Mouse (Mus musculus) erythroid progenitor cell, adult 5-6 weeks (primary cell): ENCODE measurements around the gene Capza3. TPM values are rescaled to one million over a fixed set of nuclear protein-coding genes. Genes with fewer than 3 reads are reported as not detected.

Source experiments
- ATAC-seq: replicated peaks from 2 replicates; pipeline ENCODE4 v1.8.0; 2016; ENCODE audit warnings: moderate number of reproducible peaks, mild to moderate bottlenecking, moderate TSS enrichment, inconsistent platforms; ENCODE audit not compliant: poor library complexity, low FRiP score, severe bottlenecking
- total RNA-seq, 2 experiments: library from RNA; stranded (forward) in 1 of 2; stranded (reverse) in 1 of 2; fragments of 150-400 nt in 1 of 2; fragments of 186-747, 209-891 nt in 1 of 2; gene quantifications; 2 replicates each; pipeline versions ENCODE4 v1.2.3 to v1.2.4; 2015 to 2017; ENCODE audit warnings: low replicate concordance in 2 of 2

Gene Capza3
- total RNA-seq (2015; ENCODE audit: low replicate concordance): not detected in 2 replicates
- total RNA-seq (2017; ENCODE audit: low replicate concordance): not detected in 2 replicates

GRCm38 (mm10) chr6:140040952-140041351, at the start of gene Capza3:
Gene Capza3 (plus strand): TSS chr6:140041252.
- no peak for ATAC-seq

- no peak for ATAC-seq
Observed at GRCm38 (mm10) chr6:140005181-140005580, 35.9 kb upstream of the Capza3 start.

GRCm38 (mm10) chr6:140024404-140024803, 16.6 kb upstream of the Capza3 start:
- no peak for ATAC-seq

- no peak for ATAC-seq
Observed at GRCm38 (mm10) chr6:140041357-140041756, 305 bp downstream of the Capza3 start, which contains the start of gene Plcz1. Gene Plcz1 (minus strand): TSS chr6:140041457.

- ATAC-seq: no peak
Observed at GRCm38 (mm10) chr6:140051476-140051875, 10.4 kb downstream of the Capza3 start.

- no peak for ATAC-seq
Observed at GRCm38 (mm10) chr6:140054271-140054928, 13.3 kb downstream of the Capza3 start.

- ATAC-seq: no peak
Observed at GRCm38 (mm10) chr6:140069177-140069576, 28.1 kb downstream of the Capza3 start.

GRCm38 (mm10) chr6:140080933-140081332, 39.9 kb downstream of the Capza3 start:
- no peak for ATAC-seq

GRCm38 (mm10) chr6:140081739-140082138, 40.7 kb downstream of the Capza3 start:
- no peak for ATAC-seq

- ATAC-seq: no peak
Observed at GRCm38 (mm10) chr6:140089855-140090254, 48.8 kb downstream of the Capza3 start.

Other genes with a start within 250 kb of the Capza3 start
- not detected in 2 replicates for gene Plcz1, start 205 bp downstream of the Capza3 start, total RNA-seq (2015; ENCODE audit: low replicate concordance)
- gene Plcz1, start 205 bp downstream of the Capza3 start, total RNA-seq (2017; ENCODE audit: low replicate concordance): not detected in 2 replicates